Mouse (Mus musculus): Measurements from ENCODE around the gene Amer2. TPM values are rescaled to one million over a fixed set of nuclear protein-coding genes. Genes with fewer than 3 reads are reported as not detected.

Amer2 gene
- total RNA-seq, 2 experiments from 2014 or later, result 0.03 TPM; not detected in 1

- intact Hi-C loops (cut with DNase I), result no loop called here
- H3K27ac ChIP-seq, result no peak overlapping the region
- peak; percentile 37 for DNase-seq
- peak overlapping the region; percentile 70 for H3K4me3 ChIP-seq
- no peak for TF ChIP-seq CTCF (IDR thresholded peaks at IDR 0.05)
Observed at GRCm38 (mm10) chr14:60378566-60379322, 5.7 kb downstream of the Amer2 start.

- DNase-seq, result no peak
- intact Hi-C loops (cut with DNase I), result no loop called here
- Histone ChIP-seq H3K4me3 (no peak overlapping the region; the same call in 1 of the 2 replicates), H3K27ac (no peak overlapping the region)
- no peak for TF ChIP-seq CTCF (IDR thresholded peaks at IDR 0.05)
Observed at GRCm38 (mm10) chr14:60379323-60379957, 6.4 kb downstream of the Amer2 start.

DNA sequence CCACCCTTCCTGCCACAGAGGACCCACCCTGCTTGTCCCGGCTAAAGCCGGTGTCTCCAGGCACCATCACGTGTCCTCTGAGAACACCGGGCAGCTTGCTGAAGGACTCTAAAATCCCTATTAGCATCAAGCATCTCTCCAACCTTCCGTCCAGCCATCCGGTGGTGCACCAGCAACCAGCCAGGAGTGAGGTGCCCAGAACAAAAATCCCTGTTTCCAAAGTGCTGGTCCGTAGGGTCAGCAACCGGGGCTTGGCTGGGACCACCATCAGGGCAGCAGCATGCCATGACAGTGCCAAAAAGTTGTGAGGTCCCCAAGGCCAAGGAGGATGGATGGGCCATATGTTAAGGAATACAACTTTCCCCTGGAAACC is 6.9 kb downstream of the Amer2 start:
- Histone ChIP-seq H3K4me3 (no peak overlapping the region), H3K27ac (no peak overlapping the region)
- TF ChIP-seq CTCF (IDR thresholded peaks at IDR 0.05), result no peak
- DNase-seq, result no peak
- intact Hi-C loops (cut with DNase I), result no loop called here

- TF ChIP-seq CTCF (IDR thresholded peaks at IDR 0.05), result no peak
- intact Hi-C loops (cut with DNase I), result no loop called here
- Histone ChIP-seq H3K27ac (no peak overlapping the region), H3K4me3 (no peak overlapping the region)
- DNase-seq, result no peak
Observed at GRCm38 (mm10) chr14:60381671-60382070, 8.6 kb downstream of the Amer2 start.

DNA sequence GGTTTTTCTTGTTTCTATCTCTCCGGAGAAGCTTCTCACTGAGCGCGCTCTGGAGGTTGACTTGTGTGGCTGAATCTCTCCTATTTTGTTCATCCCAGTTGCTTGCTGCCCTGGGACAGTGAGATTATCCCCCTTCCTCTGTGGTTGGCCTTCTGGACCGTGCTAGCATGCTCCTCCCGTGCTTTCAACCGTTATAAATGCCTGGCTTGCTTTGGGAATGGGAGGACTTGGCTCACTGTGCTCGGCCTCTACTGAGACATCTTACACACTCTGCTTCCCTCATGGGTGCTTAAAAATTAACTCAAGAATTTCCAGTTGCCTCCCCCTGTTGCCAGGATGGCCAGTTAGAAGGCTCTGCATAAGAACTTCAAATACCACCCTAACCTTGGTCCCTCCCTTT is 10.8 kb downstream of the Amer2 start:
- no peak for TF ChIP-seq CTCF (IDR thresholded peaks at IDR 0.05)
- H3K4me3 ChIP-seq, result no peak overlapping the region
- no peak for DNase-seq
- no peak overlapping the region for H3K27ac ChIP-seq
- intact Hi-C loops (cut with DNase I), result no loop called here

GRCm38 (mm10) chr14:60384269-60384668 is 11.2 kb downstream of the Amer2 start:
- Histone ChIP-seq H3K27ac (no peak overlapping the region), H3K4me3 (no peak overlapping the region)
- intact Hi-C loops (cut with DNase I), result no loop called here
- TF ChIP-seq CTCF (IDR thresholded peaks at IDR 0.05), result no peak
- DNase-seq, result no peak

- Histone ChIP-seq H3K4me3 (no peak overlapping the region), H3K27ac (no peak overlapping the region)
- DNase-seq, result no peak
- intact Hi-C loops (cut with DNase I), result no loop called here
- no peak for TF ChIP-seq CTCF (IDR thresholded peaks at IDR 0.05)
Observed at GRCm38 (mm10) chr14:60385079-60385643, 12.1 kb downstream of the Amer2 start.

DNA sequence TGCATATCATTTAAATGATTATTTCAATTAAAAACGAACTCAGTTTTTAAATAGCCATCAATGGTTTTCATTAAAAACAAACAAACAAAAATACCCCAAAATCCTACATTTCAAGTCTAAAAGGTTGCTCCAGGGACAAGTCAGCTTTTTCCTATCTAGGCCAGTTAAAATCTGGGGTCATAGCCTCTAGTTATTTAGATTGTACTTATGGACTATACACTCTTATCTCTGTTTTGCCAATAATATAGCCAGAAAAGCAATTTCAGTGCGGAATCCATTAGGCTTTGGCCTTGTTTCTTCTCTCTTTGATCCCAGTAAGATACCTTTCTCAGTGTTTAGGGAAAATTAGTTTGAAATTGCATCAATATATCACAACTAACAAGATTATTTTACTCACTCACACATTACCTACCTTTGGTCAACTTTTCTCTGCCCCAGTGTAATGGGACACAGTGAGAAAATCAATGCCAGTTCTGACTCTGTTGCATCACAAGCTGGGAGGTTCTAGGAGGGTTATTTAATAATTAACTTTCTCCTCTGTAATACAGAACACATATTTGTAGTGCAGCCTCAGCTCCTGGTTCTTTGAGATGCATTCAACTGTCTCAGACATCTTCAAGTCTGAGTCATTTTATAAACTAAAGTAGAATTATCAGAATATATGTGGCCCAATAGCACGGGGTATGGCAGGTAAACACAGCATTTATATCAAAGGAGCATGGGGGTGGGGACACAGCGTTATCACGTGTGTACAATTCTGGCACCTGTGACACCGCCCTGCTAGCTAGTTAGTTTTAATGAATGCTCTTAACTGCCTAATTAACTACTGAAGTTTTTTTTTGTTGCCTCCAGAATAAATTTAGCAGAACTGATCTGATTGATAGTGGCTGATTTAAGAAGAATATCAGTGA is 13.8 kb downstream of the Amer2 start:
- Histone ChIP-seq H3K27ac (no peak overlapping the region), H3K4me3 (no peak overlapping the region)
- TF ChIP-seq CTCF (IDR thresholded peaks at IDR 0.05), result no peak
- DNase-seq, result no peak
- intact Hi-C loops (cut with DNase I), result no loop called here

- Histone ChIP-seq H3K4me3 (no peak overlapping the region), H3K27ac (no peak overlapping the region)
- DNase-seq, result no peak
- intact Hi-C loops (cut with DNase I), result no loop called here
- TF ChIP-seq CTCF (IDR thresholded peaks at IDR 0.05), result no peak
Observed at GRCm38 (mm10) chr14:60388332-60388731, 15.3 kb downstream of the Amer2 start.

DNA sequence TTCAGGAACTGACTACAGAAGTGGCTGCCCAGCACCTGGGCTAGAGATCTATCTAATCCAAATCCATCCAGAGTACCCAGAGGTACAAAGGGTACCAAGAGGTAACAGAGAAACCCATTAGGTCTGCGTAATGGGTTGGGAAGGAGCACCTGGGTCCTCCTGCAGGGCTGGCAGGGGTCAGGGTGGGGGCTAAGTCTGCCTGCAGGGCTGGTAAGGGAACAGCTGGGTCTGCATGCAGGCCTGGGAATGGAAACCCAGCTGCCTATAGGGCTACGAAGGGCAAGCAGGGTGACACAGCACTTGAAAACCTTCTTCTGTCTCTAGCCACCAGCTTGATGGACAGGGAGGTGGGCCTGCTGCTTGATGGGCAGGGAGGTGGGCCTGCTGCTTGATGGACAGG is 19.1 kb downstream of the Amer2 start:
- intact Hi-C loops (cut with DNase I), result loop anchor here (5.0 kb wide), 1 partner anchor 1070 kb away; no protein-coding TSS in a partner anchor
- no peak for DNase-seq
- no peak for TF ChIP-seq CTCF (IDR thresholded peaks at IDR 0.05)
- H3K27ac ChIP-seq, result no peak overlapping the region
- no peak overlapping the region for H3K4me3 ChIP-seq

DNA sequence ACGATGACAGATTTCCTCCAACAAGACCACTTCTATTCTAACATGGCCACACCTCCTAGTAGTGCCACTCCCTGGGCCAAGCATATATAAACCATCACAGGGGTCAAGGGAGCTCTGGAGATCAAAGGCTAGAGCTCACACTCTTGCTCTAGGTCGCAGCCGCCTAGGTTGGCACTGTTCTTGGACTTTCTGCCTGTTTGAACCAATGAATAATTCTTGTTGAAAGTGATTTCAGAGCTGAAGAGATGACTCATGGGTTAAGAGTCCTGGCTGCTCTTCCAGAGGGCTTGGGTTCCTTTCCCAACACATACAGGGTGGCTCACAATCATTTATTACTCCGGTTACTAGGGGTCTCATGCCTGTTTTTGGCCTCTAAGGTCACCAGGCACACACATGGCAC is 24.3 kb downstream of the Amer2 start:
- DNase-seq, result no peak
- Histone ChIP-seq H3K27ac (no peak overlapping the region), H3K4me3 (no peak overlapping the region)
- intact Hi-C loops (cut with DNase I), result no loop called here
- no peak for TF ChIP-seq CTCF (IDR thresholded peaks at IDR 0.05)

GRCm38 (mm10) chr14:60398861-60399260 is 25.8 kb downstream of the Amer2 start:
- no peak for TF ChIP-seq CTCF (IDR thresholded peaks at IDR 0.05)
- no peak overlapping the region for H3K4me3 ChIP-seq
- no peak overlapping the region for H3K27ac ChIP-seq
- intact Hi-C loops (cut with DNase I), result no loop called here
- DNase-seq, result no peak
